Mouse (Mus musculus) thymus, postnatal 25 days (tissue): ENCODE measurements around the gene Ppp2r5e.
"Not testable (repeated sequence)": the region's sequence is repeated elsewhere in the genome, so short reads cannot be mapped to it uniquely, and the experiment has no call there.

Experiments
- DNase-seq: peaks from one replicate; pipeline ENCODE4 v3.0.0; 2022

Ppp2r5e gene

DNA sequence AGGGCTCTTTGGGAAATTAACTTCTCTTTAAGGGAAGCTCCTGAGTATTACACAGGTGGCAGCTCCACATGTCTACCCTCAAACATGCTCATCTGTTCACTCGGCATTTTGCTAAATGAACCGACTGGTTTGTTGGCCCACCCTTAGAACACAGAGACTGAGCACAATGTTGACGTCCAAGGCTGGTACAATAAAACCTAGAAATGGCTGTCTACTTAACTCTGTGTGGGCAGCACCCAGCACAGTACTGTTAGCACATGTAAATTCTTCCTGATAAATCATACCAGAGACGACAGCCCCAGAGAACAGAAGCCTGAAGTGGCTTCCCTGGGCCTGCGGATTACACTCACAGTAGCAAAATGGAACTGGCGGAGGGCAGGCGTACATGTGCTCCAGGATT lies 59.5 kb downstream of the Ppp2r5e start:
- DNase-seq = no peak

- no peak for DNase-seq
Observed at GRCm38 (mm10) chr12:75533145-75533544, 62.9 kb downstream of the Ppp2r5e start.

GRCm38 (mm10) chr12:75531895-75532294 lies 64.2 kb downstream of the Ppp2r5e start:
- DNase-seq = no peak

DNA sequence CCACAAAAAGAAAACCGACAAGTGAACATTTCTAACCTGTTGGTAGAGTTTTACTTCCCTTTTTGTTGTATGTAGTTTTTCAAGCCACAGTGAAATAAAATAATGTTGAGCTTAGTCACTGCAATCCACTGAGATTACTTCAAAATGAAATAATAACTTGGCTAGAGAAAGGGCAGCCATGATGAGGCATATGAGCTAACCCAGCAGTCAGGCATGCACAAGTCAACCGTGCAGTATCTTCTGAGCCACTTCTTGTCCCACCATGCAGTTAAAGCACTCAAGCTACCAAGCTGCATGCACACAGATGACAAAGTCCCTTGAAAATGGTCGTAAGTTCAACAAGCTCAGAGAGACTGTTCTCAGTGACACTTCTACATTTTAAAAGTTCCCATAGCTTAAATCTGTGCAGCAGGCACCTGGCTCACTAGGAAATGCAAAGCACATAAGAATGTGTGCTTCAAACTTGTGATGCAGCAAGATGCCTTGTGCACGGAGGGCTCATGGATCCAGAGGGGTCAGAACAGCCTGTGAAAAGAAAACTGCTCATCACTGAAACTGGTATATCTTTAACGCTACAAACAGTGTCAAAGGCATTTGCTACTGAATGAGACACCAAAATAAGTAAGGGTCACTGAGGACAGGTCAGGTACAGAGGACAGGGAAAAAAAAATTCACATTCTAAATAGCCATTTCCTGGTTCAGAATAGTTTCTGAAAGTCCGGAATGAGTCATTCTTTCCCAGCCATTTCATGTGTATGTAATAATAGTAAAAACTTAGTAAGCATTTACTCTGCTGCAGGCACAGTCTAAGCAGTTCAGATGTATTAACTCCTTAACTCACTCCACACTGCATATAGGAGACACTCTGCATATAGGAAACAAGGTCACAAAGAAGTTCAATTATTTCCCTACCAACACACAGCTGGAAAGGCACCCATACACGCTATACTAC lies 66.9 kb downstream of the Ppp2r5e start:
- DNase-seq = no peak

- no peak for DNase-seq
Observed at GRCm38 (mm10) chr12:75528300-75528699, 67.7 kb downstream of the Ppp2r5e start.

- no peak for DNase-seq
Observed at GRCm38 (mm10) chr12:75524199-75524598, 71.8 kb downstream of the Ppp2r5e start.

DNA sequence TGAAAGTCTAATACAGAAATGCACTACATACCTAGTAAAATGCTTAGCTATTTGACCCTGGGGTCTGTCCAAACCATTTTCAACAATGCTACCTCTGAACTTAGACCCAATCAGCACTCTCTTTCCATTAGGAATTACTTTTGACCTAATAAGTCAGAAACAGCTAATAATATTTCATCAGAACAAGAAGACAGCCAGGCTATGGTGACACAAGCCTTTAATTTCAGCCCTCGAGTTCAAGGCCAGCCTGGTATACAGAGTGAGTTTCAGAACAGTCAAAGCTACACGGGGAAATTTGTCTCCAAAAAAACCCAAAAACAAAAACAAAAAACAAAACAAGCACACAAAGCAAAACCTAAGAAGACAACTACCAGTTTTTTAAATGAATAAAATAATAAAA lies 73.1 kb downstream of the Ppp2r5e start:
- no peak for DNase-seq

DNA sequence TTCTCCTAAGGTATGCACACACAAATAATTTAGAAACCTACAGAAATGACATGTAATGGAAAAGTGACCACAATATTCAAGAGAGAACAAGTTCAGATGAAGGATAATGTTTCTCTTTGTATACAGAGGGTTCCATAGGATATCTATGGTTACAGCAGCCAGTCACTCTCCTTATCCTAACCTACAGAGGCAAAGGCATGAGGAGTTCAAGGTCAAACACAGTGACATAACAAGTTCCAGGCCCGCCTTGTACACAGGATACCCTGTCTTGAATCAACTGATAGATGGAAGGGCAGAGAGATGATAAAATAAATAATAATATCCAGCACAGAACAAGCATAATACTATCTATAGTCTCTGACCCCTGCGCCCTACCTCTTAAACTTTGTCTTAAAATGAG lies 73.7 kb downstream of the Ppp2r5e start:
- no peak for DNase-seq

DNA sequence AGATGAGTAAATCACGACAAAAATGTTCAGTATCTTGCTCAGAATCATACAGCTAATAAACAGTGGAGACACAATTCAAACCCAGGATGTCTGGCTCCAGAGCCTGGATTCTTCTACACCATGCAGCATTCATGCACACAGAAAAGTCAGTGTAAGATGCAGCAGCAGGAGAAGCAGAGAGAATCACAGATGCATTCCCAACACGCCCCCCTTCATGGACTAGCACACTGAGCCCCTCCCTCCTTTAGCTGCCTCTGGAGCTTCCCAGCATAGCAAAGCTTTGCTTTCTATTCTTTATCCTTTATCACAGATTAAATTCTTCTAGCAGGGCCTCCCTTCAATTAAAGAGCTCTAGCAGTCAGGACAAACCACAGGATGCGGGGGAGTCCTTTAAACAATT lies 75.7 kb downstream of the Ppp2r5e start:
- no peak for DNase-seq

DNA sequence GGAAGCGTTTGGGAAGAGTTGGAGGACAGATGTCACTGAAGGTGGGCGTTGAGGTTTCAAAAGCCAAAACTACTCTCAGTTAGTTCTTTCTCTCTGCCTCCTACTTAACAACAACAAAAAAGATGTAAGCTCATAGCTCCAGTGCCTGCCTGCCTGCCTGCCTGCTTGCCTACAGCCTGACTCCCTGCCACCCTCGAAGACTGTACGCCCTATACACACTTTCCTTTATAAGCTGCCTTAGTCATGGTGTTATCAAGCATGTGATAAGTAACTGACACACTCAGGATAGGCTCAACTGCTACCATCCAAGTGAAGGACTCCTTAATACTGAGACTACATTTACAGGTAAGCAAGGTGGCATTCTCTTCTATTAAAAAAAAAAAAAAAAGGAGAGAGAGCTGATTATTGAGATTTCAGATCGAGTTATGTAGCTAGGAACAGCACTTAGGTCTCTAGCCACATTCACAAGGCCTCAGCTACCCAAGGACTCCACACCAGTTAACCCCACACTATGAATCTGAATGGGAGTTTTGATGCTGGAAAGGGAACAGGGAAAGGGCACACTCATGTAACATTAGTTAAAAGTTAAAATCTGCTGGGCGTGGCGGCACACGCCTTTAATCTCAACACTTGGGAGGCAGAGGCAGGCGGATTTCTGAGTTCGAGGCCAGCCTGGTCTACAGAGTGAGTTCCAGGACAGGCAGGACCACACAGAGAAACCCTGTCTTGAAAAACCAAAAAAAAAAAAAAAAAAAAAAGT lies 76.7 kb downstream of the Ppp2r5e start:
- DNase-seq = no peak

DNA sequence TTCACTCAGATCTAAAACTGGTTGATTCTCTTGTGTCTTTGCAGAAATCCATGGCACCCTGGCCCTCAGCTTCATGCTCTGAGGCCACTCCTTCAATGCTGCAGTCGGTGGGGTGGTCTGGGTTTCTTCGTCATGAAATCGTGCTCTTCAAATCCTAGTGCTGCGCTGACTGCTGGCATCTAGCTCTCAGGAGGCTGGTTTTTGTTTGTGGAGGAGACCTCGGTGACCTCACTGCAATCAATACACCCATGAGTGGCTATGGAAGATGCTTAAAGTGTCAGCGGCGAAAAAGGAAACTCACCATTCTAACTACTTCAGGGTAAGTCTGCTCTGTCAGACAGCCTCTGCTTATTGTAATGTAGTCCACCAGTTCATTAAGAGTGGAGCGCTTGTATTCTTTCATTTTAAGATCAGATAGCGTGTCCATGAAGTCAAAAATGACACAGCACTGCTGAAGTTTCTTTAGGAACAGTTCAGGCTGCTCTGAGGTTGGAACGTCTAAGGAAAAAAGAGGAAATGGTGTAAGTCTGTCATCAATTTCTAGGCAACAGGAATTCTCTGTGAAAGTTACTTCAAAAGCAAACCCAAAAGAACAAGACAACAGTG lies 80.6 kb downstream of the Ppp2r5e start:
- DNase-seq = no peak

GRCm38 (mm10) chr12:75511520-75511919 lies 84.5 kb downstream of the Ppp2r5e start:
- DNase-seq = no peak

- DNase-seq = no peak
Observed at GRCm38 (mm10) chr12:75504991-75505650, 90.9 kb downstream of the Ppp2r5e start.

DNA sequence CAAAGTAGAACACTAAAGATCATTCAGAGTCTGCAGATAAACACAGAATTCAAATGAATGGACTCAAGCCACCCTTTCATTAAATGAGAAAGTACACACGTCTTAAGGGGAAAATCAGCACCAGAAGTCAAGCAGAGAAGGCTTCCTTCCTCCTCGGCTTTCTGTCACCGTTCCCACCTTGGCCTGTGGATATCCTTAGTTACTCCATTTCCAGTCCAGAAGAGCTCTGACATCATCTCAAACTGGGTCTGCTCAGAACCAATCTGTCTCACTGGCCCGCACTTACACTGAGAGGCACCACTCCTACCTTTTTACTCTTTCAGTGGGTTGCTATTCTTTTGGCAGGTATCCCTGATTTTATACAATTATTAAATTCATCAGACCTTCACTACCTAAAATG lies 93.4 kb downstream of the Ppp2r5e start:
- no peak for DNase-seq

DNA sequence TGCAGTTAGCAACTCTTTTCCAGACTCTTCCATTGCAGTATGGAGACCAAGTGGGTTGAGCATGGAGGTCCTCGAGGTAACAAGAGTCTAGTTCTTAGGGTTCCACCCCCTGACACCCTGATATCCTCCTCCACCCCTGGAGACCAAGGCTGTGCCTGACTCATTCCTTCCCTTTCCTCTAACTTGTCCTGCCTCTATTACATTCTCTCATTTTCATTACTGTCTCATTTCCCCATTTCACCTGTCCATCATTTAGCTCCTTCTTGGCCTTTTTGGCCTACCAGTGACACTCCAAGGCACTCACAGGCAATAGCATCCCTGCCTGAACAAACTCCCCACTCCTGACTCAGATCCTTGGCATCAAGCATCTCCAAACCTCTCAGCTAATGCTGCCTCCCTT lies 98.3 kb downstream of the Ppp2r5e start:
- no peak for DNase-seq

- DNase-seq = no peak
Observed at GRCm38 (mm10) chr12:75495636-75496035, 100.4 kb downstream of the Ppp2r5e start.

DNA sequence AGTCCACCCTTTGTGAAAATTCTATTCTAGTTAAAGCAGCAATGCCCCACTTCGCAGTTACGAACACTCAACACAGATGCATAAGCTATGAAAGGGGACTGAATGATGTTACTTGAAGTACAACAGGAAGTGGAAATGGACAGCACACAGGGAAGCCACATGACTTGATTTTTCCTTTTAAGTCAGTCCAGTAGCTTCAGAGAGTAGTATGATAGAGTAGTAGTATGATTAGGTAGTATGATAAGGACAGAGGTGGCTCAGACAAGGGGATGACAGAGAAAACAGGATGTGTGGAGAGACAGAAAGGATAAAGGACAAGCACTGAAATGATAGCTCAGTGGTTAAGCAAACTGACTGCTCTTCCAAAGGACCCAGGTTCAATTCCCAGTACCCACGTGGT lies 101.4 kb downstream of the Ppp2r5e start:
- DNase-seq = no peak

- no peak for DNase-seq
Observed at GRCm38 (mm10) chr12:75492549-75493327, 103.3 kb downstream of the Ppp2r5e start.

GRCm38 (mm10) chr12:75492148-75492547 lies 103.9 kb downstream of the Ppp2r5e start:
- DNase-seq = not testable (repeated sequence)

GRCm38 (mm10) chr12:75487500-75487899 lies 108.5 kb downstream of the Ppp2r5e start:
- no peak for DNase-seq

GRCm38 (mm10) chr12:75486568-75487286 lies 109.3 kb downstream of the Ppp2r5e start:
- no peak for DNase-seq

DNA sequence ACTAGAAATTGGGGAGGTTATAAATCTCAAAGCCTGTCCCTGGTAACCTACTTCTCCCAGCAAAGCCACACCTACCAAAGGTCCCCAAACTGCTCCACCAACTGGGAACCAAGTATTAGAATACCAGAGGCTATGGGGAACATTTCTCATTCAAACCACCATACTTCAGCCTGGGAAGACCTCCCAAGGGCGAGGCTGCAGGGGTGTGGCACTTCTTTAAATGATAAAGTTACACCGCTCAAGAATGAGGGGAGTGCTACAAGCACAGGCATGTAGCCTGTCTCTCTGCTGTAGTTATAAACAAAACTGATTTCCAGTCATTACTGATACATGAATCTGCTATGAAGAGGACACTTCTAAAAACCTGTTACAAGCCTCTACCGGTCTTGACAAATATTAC lies 113.3 kb downstream of the Ppp2r5e start:
- no peak for DNase-seq
